ENCODE assay signal across 18 mouse cellular contexts in the genomic region with DNA sequence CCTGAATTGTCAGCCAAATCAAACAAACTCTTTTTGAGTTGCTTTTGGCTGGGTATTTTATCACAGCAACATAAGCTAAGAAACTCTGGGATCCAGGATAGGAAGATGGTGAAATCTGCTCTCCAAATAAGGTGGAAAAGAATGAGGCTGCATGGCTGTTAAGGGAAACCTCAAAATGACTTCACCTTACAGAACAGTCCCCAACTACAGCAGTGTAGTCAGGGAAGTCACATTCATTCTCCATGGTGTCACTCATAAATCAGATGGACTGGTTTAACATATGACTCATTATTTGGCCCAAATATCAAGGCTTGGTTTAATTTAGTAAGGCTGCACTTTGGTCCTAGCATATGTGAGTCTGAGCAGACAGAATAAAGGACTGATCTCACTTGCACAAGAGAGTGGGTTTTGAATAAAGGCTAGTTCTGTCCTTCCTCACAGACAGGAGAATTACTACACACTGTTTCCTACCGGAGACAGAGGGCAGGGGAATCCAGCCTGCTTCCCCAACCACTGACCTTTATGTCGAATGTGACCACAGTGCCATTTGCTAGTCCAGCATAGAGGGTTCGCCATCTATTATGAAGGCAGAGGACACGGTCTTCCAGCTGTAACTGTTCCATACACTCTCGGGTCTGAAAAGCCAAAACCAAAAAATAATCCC. TPM values are rescaled to one million over a fixed set of nuclear protein-coding genes. Genes with fewer than 3 reads are reported as not detected.
DNase-seq lines count a peak whose midpoint lies in the region; ATAC-seq and TF ChIP-seq lines count a peak whose summit lies in the region.
"Had no signal": no experiment of that assay in that cellular context is flagged by ENCODE, and none has a peak within 500 bp of the region (broad histone marks: within the 10 kb centered on the region; RNA-seq: fewer than 3 reads in every experiment).

No protein-coding gene starts in this region.

- no peak overlapping the region for H3K9ac ChIP-seq in heart, embryonic 14.5 days (ENCODE audit: low read length)
- H3K9ac ChIP-seq in kidney, embryonic 16.5 days (replicated peaks; ENCODE audit: low read length), result no peak overlapping the region
- H3K9ac ChIP-seq: embryonic facial prominence, embryonic 12.5 days; limb, embryonic 12.5 days; liver, embryonic 15.5 days; neural tube, embryonic 13.5 days had no signal

- WGBS in heart, embryonic 14.5 days, result 86% methylated on average over 5 of the region's 5 CpGs
- 81% methylated on average over 5 of the region's 5 CpGs for WGBS in kidney, embryonic 16.5 days
- WGBS in hindbrain, embryonic 10.5 days, result 92% methylated on average over 5 of the region's 5 CpGs

- H3K27me3 ChIP-seq in heart, embryonic 14.5 days (ENCODE audit: control insufficient read depth, insufficient read depth, low read length), result no peaks in the 10 kb centered on the region
- no peaks in the 10 kb centered on the region for H3K27me3 ChIP-seq in testis, adult 2 months (ENCODE audit: control insufficient read depth, insufficient read depth, low read length)
- H3K27me3 ChIP-seq in kidney, embryonic 16.5 days (ENCODE audit: insufficient read depth, low read length), result no peaks in the 10 kb centered on the region
- H3K27me3 ChIP-seq in hindbrain, embryonic 10.5 days (ENCODE audit: insufficient read depth, poor library complexity, severe bottlenecking), result no peaks in the 10 kb centered on the region
- H3K27me3 ChIP-seq: embryonic facial prominence, embryonic 12.5 days; limb, embryonic 12.5 days; liver, embryonic 15.5 days; neural tube, embryonic 13.5 days had no signal

- no peak overlapping the region for H3K4me2 ChIP-seq in heart, embryonic 14.5 days (ENCODE audit: low read length)
- H3K4me2 ChIP-seq in kidney, embryonic 16.5 days (replicated peaks; ENCODE audit: low read depth, low read length), result no peak overlapping the region
- H3K4me2 ChIP-seq: embryonic facial prominence, embryonic 12.5 days; limb, embryonic 12.5 days; liver, embryonic 15.5 days; midbrain, embryonic 11.5 days; neural tube, embryonic 13.5 days had no signal

- no peak for TF ChIP-seq CTCF in testis, adult 2 months (IDR thresholded peaks at IDR 0.05; ENCODE audit: control insufficient read depth, insufficient read depth, insufficient replicate concordance, low read depth, low read length)

- ATAC-seq in heart, embryonic 14.5 days (ENCODE audit: insufficient number of reproducible peaks, insufficient read depth, low FRiP score, low read depth), result no peak
- ATAC-seq in kidney, embryonic 16.5 days (ENCODE audit: low FRiP score, low TSS enrichment), result no peak

- no peak for TF ChIP-seq POLR2A in testis, adult 2 months (IDR thresholded peaks at IDR 0.05; ENCODE audit: control insufficient read depth, low read depth, low read length)

- peak; percentile 34 to 79 for DNase-seq in adrenal gland, adult (ENCODE audit: inconsistent age in 2 of 2, low spot score in 1 of 2)
- DNase-seq in adrenal gland, postnatal 36 days, result no peak
- DNase-seq in heart, adult 18-20 months, result no peak
- DNase-seq in testis, postnatal 10 days (ENCODE audit: low spot score), result no peak
- DNase-seq in hindbrain, embryonic 10.5 days (ENCODE audit: low spot score), result no peak
- DNase-seq: cerebellum, adult 8-10 months; gastrocnemius, postnatal 36 days; kidney, adult 8-10 months; kidney, postnatal 4 days had no signal

- H3K4me3 ChIP-seq in heart, embryonic 14.5 days (ENCODE audit: control insufficient read depth in 1 of 2, insufficient read depth in 1 of 2, low read depth in 1 of 2, low read length in 2 of 2), result no peak overlapping the region
- peak overlapping the region; percentile 37; the same call in 1 of the 2 replicates for H3K4me3 ChIP-seq in testis, adult 2 months (ENCODE audit: control insufficient read depth, low read depth, low read length)
- no peak overlapping the region for H3K4me3 ChIP-seq in kidney, embryonic 16.5 days (ENCODE audit: low read length)
- no peak overlapping the region for H3K4me3 ChIP-seq in hindbrain, embryonic 10.5 days
- H3K4me3 ChIP-seq: embryonic facial prominence, embryonic 12.5 days; limb, embryonic 12.5 days; liver, embryonic 15.5 days; neural tube, embryonic 13.5 days had no signal

- H3K9me3 ChIP-seq in heart, embryonic 14.5 days (ENCODE audit: control insufficient read depth, low read length), result no peaks in the 10 kb centered on the region
- H3K9me3 ChIP-seq in kidney, embryonic 16.5 days (ENCODE audit: low read length), result no peaks in the 10 kb centered on the region
- H3K9me3 ChIP-seq in hindbrain, embryonic 10.5 days, result no peaks in the 10 kb centered on the region
- H3K9me3 ChIP-seq: embryonic facial prominence, embryonic 12.5 days; limb, embryonic 12.5 days; liver, embryonic 15.5 days; neural tube, embryonic 13.5 days had no signal

- H3K36me3 ChIP-seq in heart, embryonic 14.5 days (ENCODE audit: control insufficient read depth, insufficient read depth, low read length), result peaks cover 100% of the 10 kb centered on the region
- peaks cover 4% of the 10 kb centered on the region; the same call in 1 of the 2 replicates for H3K36me3 ChIP-seq in testis, adult 2 months (ENCODE audit: control insufficient read depth, insufficient read depth, low read length)
- H3K36me3 ChIP-seq in kidney, embryonic 16.5 days (ENCODE audit: insufficient read depth, low read length), result peaks cover 69% of the 10 kb centered on the region
- peaks cover 100% of the 10 kb centered on the region for H3K36me3 ChIP-seq in hindbrain, embryonic 10.5 days

- no peaks in the 10 kb centered on the region for H3K4me1 ChIP-seq in heart, embryonic 14.5 days (ENCODE audit: control insufficient read depth in 2 of 2, insufficient read depth in 2 of 2, low read length in 2 of 2)
- H3K4me1 ChIP-seq in testis, adult 2 months (ENCODE audit: control insufficient read depth, insufficient read depth, low read length), result no peaks in the 10 kb centered on the region
- H3K4me1 ChIP-seq in kidney, embryonic 16.5 days (ENCODE audit: insufficient read depth, low read length), result no peaks in the 10 kb centered on the region
- H3K4me1 ChIP-seq in hindbrain, embryonic 10.5 days (replicated peaks), result no peaks in the 10 kb centered on the region
- H3K4me1 ChIP-seq: embryonic facial prominence, embryonic 12.5 days; limb, embryonic 12.5 days; liver, embryonic 15.5 days; neural tube, embryonic 13.5 days had no signal

- H3K27ac ChIP-seq in heart, embryonic 14.5 days (replicated peaks in 1 of 2; ENCODE audit: control insufficient read depth in 1 of 2, insufficient read depth in 1 of 2, low read depth in 2 of 2, low read length in 2 of 2), result peak overlapping the region; percentile 9 to 35; a peak in 1 of 4 replicates
- peak overlapping the region; percentile 12; the same call in 1 of the 2 replicates for H3K27ac ChIP-seq in testis, adult 2 months (ENCODE audit: control insufficient read depth, insufficient read depth, low read depth, low read length)
- no peak overlapping the region for H3K27ac ChIP-seq in kidney, embryonic 16.5 days (ENCODE audit: low read length)
- no peak overlapping the region for H3K27ac ChIP-seq in hindbrain, embryonic 10.5 days
- H3K27ac ChIP-seq: embryonic facial prominence, embryonic 12.5 days; limb, embryonic 12.5 days; liver, embryonic 15.5 days; macrophage; neural tube, embryonic 13.5 days had no signal

RNA-seq across cellular contexts. Expression of a gene that starts 45.0 kb away (rescaled TPM):
- 100 to 1,000 TPM in 1 of 2 experiments, 10 to 100 TPM in 1; 92.4 to 101 TPM for total RNA-seq in adrenal gland, postnatal 36 days (2021)
- 53.0 and 56.8 TPM in 2 replicates for polyA plus RNA-seq in heart, embryonic 14.5 days (2014; fragmentation: Nextera tagmentation; extraction: Ambion mirVana)
- 100 to 1,000 TPM; 496 TPM for total RNA-seq in heart, adult 18-20 months (2021)
- 19.7 and 19.8 TPM in 2 replicates for polyA plus RNA-seq in testis, adult 2 months (2012; rRNA removed)
- polyA plus RNA-seq in kidney, embryonic 16.5 days (2015; fragmentation: Nextera tagmentation; extraction: Ambion mirVana), result 45.5 and 50.7 TPM in 2 replicates
- 54.8 and 75.2 TPM in 2 replicates for polyA plus RNA-seq in hindbrain, embryonic 10.5 days (2016; fragmentation: Nextera tagmentation; extraction: Ambion mirVana)

RNA-seq across cellular contexts. Expression of a gene that starts 48.8 kb away (rescaled TPM):
- total RNA-seq in adrenal gland, postnatal 36 days (2021), result 10 to 100 TPM; 61.8 to 73.3 TPM
- 52.2 and 52.7 TPM in 2 replicates for polyA plus RNA-seq in heart, embryonic 14.5 days (2014; fragmentation: Nextera tagmentation; extraction: Ambion mirVana)
- total RNA-seq in heart, adult 18-20 months (2021), result 10 to 100 TPM; 59.0 to 59.7 TPM
- polyA plus RNA-seq in testis, adult 2 months (2012; rRNA removed), result 9.9 and 14.7 TPM in 2 replicates
- 55.2 and 57.4 TPM in 2 replicates for polyA plus RNA-seq in kidney, embryonic 16.5 days (2015; fragmentation: Nextera tagmentation; extraction: Ambion mirVana)
- 42.0 and 53.4 TPM in 2 replicates for polyA plus RNA-seq in hindbrain, embryonic 10.5 days (2016; fragmentation: Nextera tagmentation; extraction: Ambion mirVana)

Comparison
In these comparisons a context has a peak if more than half of its experiments do, and no peak if none do; other contexts are left out.
1. DNase-seq: peak in adrenal gland, adult (2 of 2); none in adrenal gland, postnatal 36 days (0 of 2), heart, adult 18-20 months (0 of 2), testis, postnatal 10 days (single experiment) and hindbrain, embryonic 10.5 days (single experiment).
2. H3K27ac ChIP-seq: peak in heart, embryonic 14.5 days (2 of 2) and testis, adult 2 months (single experiment); none in kidney, embryonic 16.5 days (single experiment) and hindbrain, embryonic 10.5 days (single experiment).